Mouse (Mus musculus): ENCODE results near the gene F2rl3. TPM values are rescaled to one million over a fixed set of nuclear protein-coding genes. Genes with fewer than 3 reads are reported as not detected.

F2rl3 gene
- total RNA-seq (2012; rRNA removed) = 0.31 and 0.37 TPM in 2 replicates

DNA sequence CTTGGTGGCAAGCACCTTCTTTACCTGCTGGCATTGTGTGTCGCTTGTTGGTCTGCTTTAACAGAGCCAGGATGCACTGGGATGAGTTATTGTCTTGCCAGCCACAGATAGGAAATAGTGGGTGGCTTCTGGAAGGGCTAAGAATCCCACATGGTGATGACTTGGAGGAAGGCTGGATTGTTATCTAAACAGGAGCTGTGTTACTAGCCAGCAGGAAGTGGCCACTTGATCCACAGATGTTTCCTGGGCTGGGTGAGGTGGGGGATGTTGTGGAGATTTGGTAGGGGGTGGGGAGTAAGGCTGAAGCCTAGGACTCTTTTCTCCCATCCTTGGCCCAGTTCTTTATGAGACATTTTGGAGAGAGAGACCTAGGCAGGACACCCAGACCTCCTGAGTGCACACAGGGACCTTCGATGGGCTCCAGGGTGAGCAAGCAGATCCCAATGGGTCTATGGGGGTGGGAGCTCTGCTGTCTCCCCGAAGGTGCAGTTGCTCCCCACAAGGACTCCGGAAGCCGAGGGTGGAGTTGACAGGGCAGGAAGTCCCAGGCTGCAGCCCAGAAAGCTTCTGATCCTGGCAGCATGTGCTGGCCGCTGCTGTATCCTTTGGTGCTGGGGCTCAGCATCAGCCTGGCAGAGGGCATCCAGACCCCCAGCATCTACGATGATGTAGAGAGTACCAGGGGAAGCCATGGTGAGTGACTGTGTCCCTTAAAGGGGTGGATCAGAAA, at the start of gene F2rl3:
Gene F2rl3, plus strand, starts transcription at position 559 of the 730 bp plus-strand sequence.
- Histone ChIP-seq H3K27ac (ENCODE audit: insufficient read depth, low read depth, low read length, poor library complexity, severe bottlenecking) (no peak within 1 kb of the TSS), H3K9ac (ENCODE audit: insufficient read depth, low read depth, low read length, poor library complexity, severe bottlenecking) (no peak within 1 kb of the TSS), H3K4me1 (ENCODE audit: control insufficient read depth in 2 of 2, insufficient read depth in 2 of 2, low read length in 2 of 2, poor library complexity in 1 of 2) (peaks cover 0 to 4% of the 10 kb centered on the region in 2 experiments; a peak in 2 of 4 replicates), H3K9me3 (ENCODE audit: control insufficient read depth, insufficient read depth, low read depth, low read length) (no peaks in the 10 kb centered on the region), H3K36me3 (ENCODE audit: control insufficient read depth, insufficient read depth, low read length, poor library complexity, severe bottlenecking) (no peaks in the 10 kb centered on the region), H3K4me3 (ENCODE audit: insufficient read depth in 1 of 2, low read depth in 1 of 2, low read length in 2 of 2, poor library complexity in 1 of 2, severe bottlenecking in 1 of 2) (no peak within 1 kb of the TSS)
- DNase-seq (ENCODE audit: low read depth, low spot score) = no peak
- TF ChIP-seq HCFC1 (IDR thresholded peaks at IDR 0.05; ENCODE audit: borderline replicate concordance, insufficient read depth, low read length) (no peak), ZC3H11A (IDR thresholded peaks at IDR 0.05; ENCODE audit: borderline replicate concordance, low read depth, low read length) (no peak), MAFK (IDR thresholded peaks at IDR 0.05; ENCODE audit: insufficient read depth, low read depth, low read length) (no peak), CHD2 (IDR thresholded peaks at IDR 0.05; ENCODE audit: low read depth, low read length) (no peak)
- in situ Hi-C loops (cut with MboI; ENCODE audit: low sequenced_read_pairs in 2 of 2, unreplicated experiment in 2 of 2) = no loop called here

DNA sequence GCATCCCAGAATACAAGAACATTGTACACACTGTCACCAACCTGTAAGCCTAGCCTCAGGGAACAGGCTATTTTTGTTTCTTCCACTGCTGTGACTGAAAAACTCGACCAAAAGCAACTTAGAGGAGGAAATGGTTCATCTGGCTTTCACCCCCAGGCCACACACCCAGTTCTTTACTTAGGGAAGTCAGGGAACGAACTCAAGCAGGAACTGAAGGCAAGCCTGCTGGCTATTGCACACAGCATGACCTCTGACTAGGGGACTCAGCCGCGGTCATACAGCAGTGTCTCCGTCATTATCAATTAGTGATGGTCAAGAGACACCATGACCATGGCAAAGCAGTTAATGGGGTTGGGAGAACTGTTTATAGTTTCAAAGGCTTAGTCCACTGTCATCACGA, 49.1 kb upstream of the F2rl3 start:
- no peak for DNase-seq (ENCODE audit: low read depth, low spot score)
- no peak overlapping the region for H3K4me3 ChIP-seq (ENCODE audit: insufficient read depth in 1 of 2, low read depth in 1 of 2, low read length in 2 of 2, poor library complexity in 1 of 2, severe bottlenecking in 1 of 2)
- H3K9me3 ChIP-seq (ENCODE audit: control insufficient read depth, insufficient read depth, low read depth, low read length) = no peaks in the 10 kb centered on the region
- in situ Hi-C loops (cut with MboI; ENCODE audit: low sequenced_read_pairs in 2 of 2, unreplicated experiment in 2 of 2) = no loop called here
- no peak overlapping the region for H3K27ac ChIP-seq (ENCODE audit: insufficient read depth, low read depth, low read length, poor library complexity, severe bottlenecking)
- no peak for TF ChIP-seq ZC3H11A (IDR thresholded peaks at IDR 0.05; ENCODE audit: borderline replicate concordance, low read depth, low read length)
- no peak for TF ChIP-seq MAFK (IDR thresholded peaks at IDR 0.05; ENCODE audit: insufficient read depth, low read depth, low read length)
- TF ChIP-seq HCFC1 (IDR thresholded peaks at IDR 0.05; ENCODE audit: borderline replicate concordance, insufficient read depth, low read length) = no peak
- TF ChIP-seq CHD2 (IDR thresholded peaks at IDR 0.05; ENCODE audit: low read depth, low read length) = no peak
- TF ChIP-seq ZNF384 (IDR thresholded peaks at IDR 0.05; ENCODE audit: low read depth, low read length) = no peak
- H3K4me1 ChIP-seq (ENCODE audit: control insufficient read depth in 2 of 2, insufficient read depth in 2 of 2, low read length in 2 of 2, poor library complexity in 1 of 2) = no peaks in the 10 kb centered on the region
- no peaks in the 10 kb centered on the region for H3K36me3 ChIP-seq (ENCODE audit: control insufficient read depth, insufficient read depth, low read length, poor library complexity, severe bottlenecking)
- H3K9ac ChIP-seq (ENCODE audit: insufficient read depth, low read depth, low read length, poor library complexity, severe bottlenecking) = no peak overlapping the region

DNA sequence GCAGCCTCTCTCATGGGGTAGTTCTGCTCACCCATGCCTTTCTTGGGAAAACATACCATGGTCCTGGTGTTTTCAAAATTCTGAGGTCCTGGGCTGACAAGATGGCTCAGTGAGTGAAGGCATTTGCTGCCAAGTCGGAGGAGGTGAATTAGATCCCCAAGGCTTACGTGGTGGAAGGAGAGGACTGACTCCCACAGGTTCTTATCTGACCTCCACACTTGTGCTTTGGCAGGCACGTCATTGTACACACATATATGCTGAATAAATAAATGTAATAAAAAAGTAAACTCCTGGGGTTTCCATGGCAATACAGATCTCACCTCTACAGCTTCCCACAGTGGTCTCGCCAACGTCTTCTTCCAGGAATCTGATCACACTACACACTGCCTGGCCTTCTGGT, 45.1 kb upstream of the F2rl3 start:
- Histone ChIP-seq H3K9ac (ENCODE audit: insufficient read depth, low read depth, low read length, poor library complexity, severe bottlenecking) (no peak overlapping the region), H3K27ac (ENCODE audit: insufficient read depth, low read depth, low read length, poor library complexity, severe bottlenecking) (no peak overlapping the region), H3K4me1 (ENCODE audit: control insufficient read depth in 2 of 2, insufficient read depth in 2 of 2, low read length in 2 of 2, poor library complexity in 1 of 2) (no peaks in the 10 kb centered on the region), H3K4me3 (ENCODE audit: insufficient read depth in 1 of 2, low read depth in 1 of 2, low read length in 2 of 2, poor library complexity in 1 of 2, severe bottlenecking in 1 of 2) (no peak overlapping the region), H3K9me3 (ENCODE audit: control insufficient read depth, insufficient read depth, low read depth, low read length) (no peaks in the 10 kb centered on the region), H3K36me3 (ENCODE audit: control insufficient read depth, insufficient read depth, low read length, poor library complexity, severe bottlenecking) (no peaks in the 10 kb centered on the region)
- no peak for TF ChIP-seq CHD2 (IDR thresholded peaks at IDR 0.05; ENCODE audit: low read depth, low read length)
- TF ChIP-seq HCFC1 (IDR thresholded peaks at IDR 0.05; ENCODE audit: borderline replicate concordance, insufficient read depth, low read length) = no peak
- TF ChIP-seq MAFK (IDR thresholded peaks at IDR 0.05; ENCODE audit: insufficient read depth, low read depth, low read length) = no peak
- no peak for TF ChIP-seq ZNF384 (IDR thresholded peaks at IDR 0.05; ENCODE audit: low read depth, low read length)
- no peak for TF ChIP-seq ZC3H11A (IDR thresholded peaks at IDR 0.05; ENCODE audit: borderline replicate concordance, low read depth, low read length)
- in situ Hi-C loops (cut with MboI; ENCODE audit: low sequenced_read_pairs in 2 of 2, unreplicated experiment in 2 of 2) = no loop called here
- no peak for DNase-seq (ENCODE audit: low read depth, low spot score)

DNA sequence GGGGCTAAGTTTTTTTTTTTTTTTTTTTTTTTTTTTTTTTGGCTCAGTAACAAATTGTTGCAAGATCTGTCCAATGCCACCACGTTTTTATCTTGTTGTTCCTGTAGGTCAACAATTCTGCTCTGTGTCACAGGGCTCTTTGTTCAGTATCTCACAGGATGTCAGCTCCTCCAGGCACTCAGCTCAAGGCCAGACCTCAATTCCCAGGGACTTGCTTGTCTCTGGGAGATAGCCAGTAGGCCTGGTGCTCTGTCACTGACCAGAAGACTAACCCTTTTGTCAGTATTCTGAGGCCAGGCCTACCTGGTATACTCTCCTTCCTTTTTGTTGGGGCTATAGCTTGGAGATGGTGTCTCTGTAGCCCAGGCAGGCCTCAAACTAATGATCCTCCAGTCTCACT, 41.1 kb upstream of the F2rl3 start:
- Histone ChIP-seq H3K4me1 (ENCODE audit: control insufficient read depth in 2 of 2, insufficient read depth in 2 of 2, low read length in 2 of 2, poor library complexity in 1 of 2) (peaks cover 0 to 4% of the 10 kb centered on the region in 2 experiments; a peak in 1 of 4 replicates), H3K36me3 (ENCODE audit: control insufficient read depth, insufficient read depth, low read length, poor library complexity, severe bottlenecking) (peaks cover 6% of the 10 kb centered on the region; the same call in 1 of the 2 replicates), H3K4me3 (ENCODE audit: insufficient read depth in 1 of 2, low read depth in 1 of 2, low read length in 2 of 2, poor library complexity in 1 of 2, severe bottlenecking in 1 of 2) (no peak overlapping the region), H3K9ac (ENCODE audit: insufficient read depth, low read depth, low read length, poor library complexity, severe bottlenecking) (no peak overlapping the region), H3K9me3 (ENCODE audit: control insufficient read depth, insufficient read depth, low read depth, low read length) (no peaks in the 10 kb centered on the region), H3K27ac (ENCODE audit: insufficient read depth, low read depth, low read length, poor library complexity, severe bottlenecking) (no peak overlapping the region)
- TF ChIP-seq ZC3H11A (IDR thresholded peaks at IDR 0.05; ENCODE audit: borderline replicate concordance, low read depth, low read length) (no peak), ZNF384 (IDR thresholded peaks at IDR 0.05; ENCODE audit: low read depth, low read length) (no peak), HCFC1 (IDR thresholded peaks at IDR 0.05; ENCODE audit: borderline replicate concordance, insufficient read depth, low read length) (no peak), CHD2 (IDR thresholded peaks at IDR 0.05; ENCODE audit: low read depth, low read length) (no peak), MAFK (IDR thresholded peaks at IDR 0.05; ENCODE audit: insufficient read depth, low read depth, low read length) (no peak)
- in situ Hi-C loops (cut with MboI; ENCODE audit: low sequenced_read_pairs in 2 of 2, unreplicated experiment in 2 of 2) = no loop called here
- no peak for DNase-seq (ENCODE audit: low read depth, low spot score)
